Mouse (Mus musculus) C2C12 (cell line): ENCODE measurements at regions not wholly inside any gene's neighbourhood (a gene's known extent, or its start where the extent isn't known, plus 50 kb on each side); places are given as distances from the start of the nearest gene placed in this dataset.

ENCODE experiments used
- CEBPB ChIP-seq: IDR thresholded peaks from one replicate; pipeline ENCODE4 v1.6.1; 2011; ENCODE audit warnings: low read depth, mild to moderate bottlenecking, control low read depth, moderate library complexity
- CTCF ChIP-seq: IDR thresholded peaks from one replicate; pipeline ENCODE4 v1.5.1; 2011; ENCODE audit not compliant: control insufficient read depth, insufficient read depth, insufficient read length
- MYOD1 ChIP-seq: IDR thresholded peaks from one replicate; pipeline ENCODE4 v1.6.1; 2011; ENCODE audit warnings: low read depth; ENCODE audit not compliant: control insufficient read depth, insufficient read length
- USF1 ChIP-seq: IDR thresholded peaks from one replicate; pipeline ENCODE4 v1.6.1; 2011; ENCODE audit warnings: low read depth, mild to moderate bottlenecking, control low read depth, moderate library complexity

- TF ChIP-seq USF1 = no peak
- no peak for TF ChIP-seq CTCF
- no peak for TF ChIP-seq MYOD1
- TF ChIP-seq CEBPB = no peak
Measured at GRCm38 (mm10) chr14:105503806-105504205, 245.4 kb downstream of the Ndfip2 start.
